Mouse (Mus musculus) midbrain, embryonic 12.5 days (tissue): ENCODE measurements around the gene Prss30. TPM values are rescaled to one million over a fixed set of nuclear protein-coding genes. Genes with fewer than 3 reads are reported as not detected.

Source experiments
- ATAC-seq: fragments of 200-750 bp; cut with Nextera tagmentation; 2 replicates; pipeline ENCODE4 v1.8.0; 2017; ENCODE audit warnings: low read depth, moderate TSS enrichment, moderate library complexity; ENCODE audit not compliant: low FRiP score
- H3K27ac ChIP-seq: fragments of 300-500 bp; sonication (generic); replicated peaks from 2 replicates; pipeline ENCODE4 v1.5.1; 2016; ENCODE audit warnings: mild to moderate bottlenecking
- H3K27me3 ChIP-seq: fragments of 300-500 bp; sonication (generic); 2 replicates; pipeline ENCODE4 v1.6.1; 2016; ENCODE audit warnings: mild to moderate bottlenecking
- H3K36me3 ChIP-seq: fragments of 300-500 bp; sonication (generic); 2 replicates; pipeline ENCODE4 v1.6.1; 2016
- H3K4me1 ChIP-seq: fragments of 300-500 bp; sonication (generic); 2 replicates; pipeline ENCODE4 v1.6.1; 2016
- H3K4me2 ChIP-seq: fragments of 300-500 bp; sonication (generic); replicated peaks from 2 replicates; pipeline ENCODE4 v1.6.1; 2016; ENCODE audit warnings: mild to moderate bottlenecking, moderate library complexity
- H3K4me3 ChIP-seq: fragments of 300-500 bp; sonication (generic); 2 replicates; pipeline ENCODE4 v1.5.1; 2016; ENCODE audit warnings: mild to moderate bottlenecking
- H3K9ac ChIP-seq: fragments of 300-500 bp; sonication (generic); replicated peaks from 2 replicates; pipeline ENCODE4 v1.6.1; 2016; ENCODE audit warnings: mild to moderate bottlenecking, moderate library complexity
- H3K9me3 ChIP-seq: fragments of 300-500 bp; sonication (generic); 2 replicates; pipeline ENCODE4 v1.6.1; 2016; ENCODE audit warnings: mild to moderate bottlenecking
- WGBS: fragments of 180-500 bp; shearing (Covaris S2); methylation state at CpG from one replicate; pipeline ENCODE4 v1.1.7; 2016; 5-methylcytosine and 5-hydroxymethylcytosine counted together
- microRNA-seq: library from miRNA; unstranded; fragments of <30 nt; microRNA quantifications from one replicate; pipeline ENCODE4, GENCODE M21; 2017
- polyA plus RNA-seq: library from polyadenylated mRNA; unstranded; fragments of >200 nt; fragmentation: Nextera tagmentation; extraction: Ambion mirVana; gene quantifications from 2 replicates; pipeline ENCODE4 v1.2.1, GENCODE M21; 2016

Prss30 gene
- polyA plus RNA-seq, 1 experiment from 2014 or later: not detected

DNA sequence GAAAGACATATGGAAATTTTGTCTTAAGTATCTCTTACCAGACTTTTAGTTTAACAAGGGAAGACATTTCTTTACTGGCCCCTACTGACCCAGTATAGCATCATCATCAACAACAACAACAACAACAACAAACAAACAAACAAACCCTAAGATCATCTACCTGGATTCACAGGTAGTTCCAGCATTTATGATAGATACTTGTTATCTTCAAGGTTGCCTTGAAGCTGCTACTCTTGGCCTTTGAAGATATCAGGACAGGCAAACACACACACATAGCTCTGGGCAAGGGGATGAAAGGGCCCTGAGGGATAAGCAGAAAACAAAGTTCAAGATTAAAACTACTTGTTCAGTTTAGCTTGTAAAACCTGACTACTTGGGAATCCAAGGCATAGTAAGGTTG lies 39.0 kb downstream of the Prss30 start, which contains the start of gene Sbp:
Gene Sbp (plus strand): TSS at position 301 of the 400 bp plus-strand sequence.
- Histone ChIP-seq H3K4me3 (no peak within 1 kb of the TSS), H3K27ac (no peak within 1 kb of the TSS), H3K4me1 (no peaks in the 10 kb centered on the region), H3K4me2 (no peak within 1 kb of the TSS), H3K9me3 (no peaks in the 10 kb centered on the region), H3K27me3 (no peaks in the 10 kb centered on the region), H3K9ac (no peak within 1 kb of the TSS), H3K36me3 (no peaks in the 10 kb centered on the region)
- ATAC-seq: no peak

DNA sequence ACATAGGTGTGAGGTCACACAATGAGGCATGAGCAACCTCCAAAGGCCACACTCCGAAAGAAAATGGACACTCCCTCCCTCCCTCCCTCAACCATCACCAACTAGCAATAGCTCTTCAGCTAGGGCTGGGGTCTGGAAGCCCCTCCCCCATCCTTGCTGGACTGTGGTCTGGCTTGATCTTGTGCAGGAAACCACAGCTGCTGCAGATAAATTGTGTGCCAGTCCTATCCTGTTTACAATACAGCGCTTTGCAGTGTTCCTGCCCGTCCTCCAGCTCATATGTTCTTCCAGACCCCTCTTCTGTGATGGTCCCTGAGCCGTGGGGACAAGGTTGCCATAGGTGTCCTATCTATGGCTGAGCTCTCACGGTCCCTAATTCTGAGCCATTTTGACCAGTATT lies 49.2 kb downstream of the Prss30 start:
- Histone ChIP-seq H3K36me3 (no peaks in the 10 kb centered on the region), H3K27ac (no peak overlapping the region), H3K9me3 (no peaks in the 10 kb centered on the region), H3K27me3 (no peaks in the 10 kb centered on the region), H3K4me2 (no peak overlapping the region), H3K9ac (no peak overlapping the region), H3K4me1 (no peaks in the 10 kb centered on the region), H3K4me3 (no peak overlapping the region)
- ATAC-seq: no peak
- WGBS: 84% methylated on average over 5 of the region's 5 CpGs

- peak overlapping the region; percentile 93 for H3K27ac ChIP-seq
These were observed 55.3 kb downstream of the Prss30 start for GRCm38 (mm10) chr17:23925090-23925493.

GRCm38 (mm10) chr17:23924531-23925007 lies 55.8 kb downstream of the Prss30 start:
- WGBS: under 1% methylated on average over 29 of the region's 29 CpGs
- Histone ChIP-seq H3K36me3 (no peaks in the 10 kb centered on the region), H3K27ac (peak overlapping the region; percentile 93), H3K4me1 (peaks cover 10% of the 10 kb centered on the region), H3K9me3 (no peaks in the 10 kb centered on the region), H3K4me3 (peak overlapping the region; percentile 49), H3K4me2 (peak overlapping the region; percentile 81), H3K27me3 (no peaks in the 10 kb centered on the region), H3K9ac (peak overlapping the region; percentile 67)
- ATAC-seq: peak; percentile 99

More at GRCm38 (mm10) chr17:23925090-23925493, 55.3 kb downstream of the Prss30 start:
- Histone ChIP-seq H3K9ac (peak overlapping the region; percentile 67), H3K4me3 (peak overlapping the region; percentile 49), H3K9me3 (no peaks in the 10 kb centered on the region), H3K4me1 (peaks cover 10% of the 10 kb centered on the region), H3K27me3 (no peaks in the 10 kb centered on the region), H3K4me2 (peak overlapping the region; percentile 81), H3K36me3 (no peaks in the 10 kb centered on the region)
- ATAC-seq: peak; percentile 81
- 1% methylated on average over 14 of the region's 14 CpGs for WGBS

Small RNAs within 50 kb of the gene (microRNA-seq; reads per million reads assigned to microRNA genes)
- not detected for gene Gm27700

Other genes starting within 250 kb of the Prss30 start
- gene Paqr4, start 239.7 kb downstream of the Prss30 start, polyA plus RNA-seq: 40.4 and 41.2 TPM in 2 replicates
- gene Kremen2, start 234.7 kb downstream of the Prss30 start, polyA plus RNA-seq: 1.2 and 1.5 TPM in 2 replicates
- 212 and 220 TPM in 2 replicates for gene Flywch1, start 209.0 kb downstream of the Prss30 start, polyA plus RNA-seq
- gene Flywch2, start 194.5 kb downstream of the Prss30 start, polyA plus RNA-seq: 33.6 and 37.2 TPM in 2 replicates
- 736 and 744 TPM in 2 replicates for gene Srrm2, start 190.0 kb downstream of the Prss30 start, polyA plus RNA-seq
- gene Elob, start 151.4 kb downstream of the Prss30 start, polyA plus RNA-seq: 1,125 and 1,165 TPM in 2 replicates
- gene Prss33, start 144.5 kb downstream of the Prss30 start, polyA plus RNA-seq: 0.48 and 0.76 TPM in 2 replicates
- gene Prss32, start 136.7 kb downstream of the Prss30 start, polyA plus RNA-seq: not detected in 2 replicates
- gene Prss41, start 136.4 kb downstream of the Prss30 start, polyA plus RNA-seq: 0.82 and 0.91 TPM in 2 replicates
- not detected in 2 replicates for gene Prss21, start 112.5 kb downstream of the Prss30 start, polyA plus RNA-seq
- not detected in 2 replicates for gene Dcpp1, start 99.7 kb downstream of the Prss30 start, polyA plus RNA-seq
- gene Dcpp2, start 99.7 kb downstream of the Prss30 start, polyA plus RNA-seq: not detected in 2 replicates
- not detected in 2 replicates for gene Dcpp3, start 63.1 kb downstream of the Prss30 start, polyA plus RNA-seq
- not detected in 2 replicates for gene Sbp, start 38.9 kb downstream of the Prss30 start, polyA plus RNA-seq
- not detected in 2 replicates for gene Sbpl, start 25.3 kb downstream of the Prss30 start, polyA plus RNA-seq
- 0.17 TPM in 1 of 2 replicates, not detected in the other for gene Prss22, start 17.5 kb upstream of the Prss30 start, polyA plus RNA-seq
- gene Prss27, start 57.6 kb upstream of the Prss30 start, polyA plus RNA-seq: 0.19 and 0.37 TPM in 2 replicates
- gene Kctd5, start 92.9 kb upstream of the Prss30 start, polyA plus RNA-seq: 86.9 and 92.3 TPM in 2 replicates
- gene Pdpk1, start 170.4 kb upstream of the Prss30 start, polyA plus RNA-seq: 53.5 and 56.2 TPM in 2 replicates
- gene Amdhd2, start 183.2 kb upstream of the Prss30 start, polyA plus RNA-seq: 31.5 and 32.9 TPM in 2 replicates
- 512 and 518 TPM in 2 replicates for gene Atp6v0c, start 189.1 kb upstream of the Prss30 start, polyA plus RNA-seq
- 14.2 and 14.8 TPM in 2 replicates for gene Tbc1d24, start 225.0 kb upstream of the Prss30 start, polyA plus RNA-seq
- gene Ntn3, start 229.0 kb upstream of the Prss30 start, polyA plus RNA-seq: 6.9 and 7.0 TPM in 2 replicates
- 13.9 and 14.7 TPM in 2 replicates for gene Tedc2, start 240.3 kb upstream of the Prss30 start, polyA plus RNA-seq